Mouse (Mus musculus) hindbrain, postnatal 0 days (tissue): ENCODE measurements at regions not wholly inside any gene's neighbourhood (a gene's known extent, or its start where the extent isn't known, plus 50 kb on each side); places are given as distances from the start of the nearest gene placed in this dataset.
"Not testable (repeated sequence)": the region's sequence is repeated elsewhere in the genome, so short reads cannot be mapped to it uniquely, and the experiment has no call there.

Experiments
- ATAC-seq: fragments of 200-750 bp; cut with Nextera tagmentation; 2 replicates; pipeline ENCODE4 v1.8.0; 2017; ENCODE audit warnings: mild to moderate bottlenecking, moderate TSS enrichment, moderate library complexity
- DNase-seq: peaks from one replicate; pipeline ENCODE4 v3.0.0-alpha.2; 2015; ENCODE audit warnings: low spot score
- H3K27ac ChIP-seq: fragments of 300-500 bp; sonication (generic); 2 replicates; pipeline ENCODE4 v1.5.1; 2014; ENCODE audit warnings: mild to moderate bottlenecking
- H3K27me3 ChIP-seq: fragments of 300-500 bp; sonication (generic); 2 replicates; pipeline ENCODE4 v1.6.1; 2014; ENCODE audit warnings: low read length, mixed read lengths; ENCODE audit not compliant: insufficient read depth
- H3K36me3 ChIP-seq: fragments of 300-500 bp; sonication (generic); 2 replicates; pipeline ENCODE4 v1.6.1; 2014; ENCODE audit warnings: low read length, mixed read lengths; ENCODE audit not compliant: insufficient read depth
- H3K4me1 ChIP-seq: fragments of 300-500 bp; sonication (generic); 2 replicates; pipeline ENCODE4 v1.6.1; 2014; ENCODE audit warnings: antibody characterized with exemption, low read length, mixed read lengths; ENCODE audit not compliant: insufficient read depth
- H3K4me2 ChIP-seq: fragments of 300-500 bp; sonication (generic); 2 replicates; pipeline ENCODE4 v1.6.1; 2014; ENCODE audit warnings: low read depth, mild to moderate bottlenecking, low read length, moderate library complexity, mixed read lengths
- H3K4me3 ChIP-seq: fragments of 300-500 bp; sonication (generic); 2 replicates; pipeline ENCODE4 v1.5.1; 2014; ENCODE audit warnings: low read length
- H3K9ac ChIP-seq: fragments of 300-500 bp; sonication (generic); replicated peaks from 2 replicates; pipeline ENCODE4 v1.6.1; 2014; ENCODE audit warnings: mild to moderate bottlenecking, low read length, moderate library complexity, mixed read lengths
- H3K9me3 ChIP-seq: fragments of 300-500 bp; sonication (generic); 2 replicates; pipeline ENCODE4 v1.6.1; 2016; ENCODE audit warnings: low read length, mixed read lengths
- WGBS: fragments of 180-500 bp; shearing (Covaris S2); extraction: QIAGEN DNeasy Blood & Tissue Kit; methylation state at CpG from one replicate; pipeline ENCODE4 v1.1.7; 2014; 5-methylcytosine and 5-hydroxymethylcytosine counted together

DNA sequence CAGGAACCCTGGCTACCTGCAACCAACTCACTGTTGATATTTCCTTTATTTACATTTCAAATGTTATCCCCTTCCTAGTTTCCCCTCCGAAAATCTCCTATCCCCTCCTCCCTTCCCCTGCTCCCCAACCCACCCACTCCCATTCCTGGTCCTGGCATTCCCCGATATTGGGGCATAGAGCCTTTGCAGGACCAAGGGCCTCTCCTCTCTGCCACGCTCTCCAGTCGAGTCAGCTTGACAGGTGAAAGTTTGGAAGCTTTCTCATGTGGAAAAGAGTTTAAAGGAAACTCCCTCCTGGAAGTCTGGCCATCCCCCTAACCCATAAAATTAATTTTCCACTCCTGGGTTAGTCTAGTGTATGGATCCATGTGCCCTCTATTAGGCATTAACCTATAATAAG, 229.9 kb downstream of the Samd9l start:
- ATAC-seq, H3K9me3 ChIP-seq, DNase-seq, H3K4me3 ChIP-seq, H3K27me3 ChIP-seq, H3K36me3 ChIP-seq, H3K4me1 ChIP-seq, H3K27ac ChIP-seq, H3K9ac ChIP-seq, H3K4me2 ChIP-seq: not testable (repeated sequence)
- 64% methylated on average over 2 of the region's 4 CpGs for WGBS

DNA sequence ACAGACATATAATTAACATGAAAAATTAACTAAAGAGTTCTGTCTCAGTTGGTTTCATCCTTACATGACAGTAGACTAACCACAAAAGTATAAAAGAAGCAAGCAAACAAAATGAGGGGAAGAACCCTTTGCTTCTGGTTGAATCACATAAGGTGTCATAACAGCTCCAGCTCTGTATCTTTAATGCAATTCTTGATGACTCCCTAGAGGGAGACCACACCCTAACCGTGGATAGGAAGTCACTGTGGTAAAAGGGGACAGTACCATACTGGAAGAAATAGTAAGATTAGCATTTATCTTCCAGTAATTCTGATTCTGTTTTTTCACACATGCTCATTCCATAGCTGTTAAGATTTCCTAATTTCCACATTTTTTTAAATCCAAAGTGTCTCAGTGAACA, 233.2 kb downstream of the Samd9l start:
- DNase-seq, H3K9me3 ChIP-seq, H3K9ac ChIP-seq, H3K27ac ChIP-seq, H3K27me3 ChIP-seq, H3K4me2 ChIP-seq, ATAC-seq, H3K36me3 ChIP-seq, H3K4me1 ChIP-seq, H3K4me3 ChIP-seq: not testable (repeated sequence)
- 20% methylated on average over 1 of the region's 1 CpGs for WGBS

DNA sequence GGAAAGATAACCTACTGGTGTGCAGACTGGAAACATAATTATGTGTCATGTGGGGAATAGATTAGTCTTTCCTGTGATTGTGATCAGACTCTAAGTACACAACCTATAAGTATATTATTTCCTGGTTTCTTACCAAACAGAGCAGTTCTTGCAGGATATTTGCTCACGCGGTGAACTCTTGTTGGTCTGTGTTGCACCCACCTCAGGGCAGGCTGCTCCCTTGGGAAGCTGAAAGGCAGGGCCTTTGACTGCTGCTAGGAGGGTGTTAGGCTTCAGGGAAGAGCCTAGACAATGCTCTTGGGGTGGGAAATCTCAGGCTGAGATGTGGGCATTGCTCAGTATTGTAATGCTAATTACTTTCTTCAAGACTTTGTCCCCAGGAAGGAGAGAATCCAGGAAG, 247.5 kb downstream of the Samd9l start:
- not testable (repeated sequence) for ATAC-seq, H3K27ac ChIP-seq, H3K4me1 ChIP-seq, H3K27me3 ChIP-seq, H3K9me3 ChIP-seq, H3K4me2 ChIP-seq, H3K9ac ChIP-seq, H3K36me3 ChIP-seq, DNase-seq, H3K4me3 ChIP-seq
- 35% methylated on average over 2 of the region's 2 CpGs for whole genome bisulfite sequencing

DNA sequence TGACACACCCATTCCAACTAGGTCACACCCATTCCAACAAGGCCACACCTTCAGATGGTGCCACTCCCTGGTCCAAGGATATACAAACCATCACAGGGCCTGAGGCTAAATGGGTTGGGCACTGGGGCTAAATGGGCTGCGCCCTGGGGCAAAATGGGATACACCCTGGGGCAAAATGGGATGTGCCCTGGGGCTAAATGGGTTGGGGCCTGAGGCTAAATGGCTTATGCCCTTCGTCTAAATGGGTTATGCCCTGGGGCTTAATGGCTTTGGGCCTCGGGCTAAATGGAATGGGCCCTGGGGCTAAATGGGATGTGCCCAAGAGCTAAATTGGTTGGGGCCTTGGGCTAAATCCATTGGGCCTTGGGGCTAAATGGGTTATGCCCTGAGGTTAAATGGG, 261.5 kb downstream of the Samd9l start:
- not testable (repeated sequence) for H3K27me3 ChIP-seq, DNase-seq, H3K4me1 ChIP-seq, H3K36me3 ChIP-seq, ATAC-seq, H3K9ac ChIP-seq, H3K4me3 ChIP-seq, H3K9me3 ChIP-seq, H3K27ac ChIP-seq, H3K4me2 ChIP-seq
- 79% methylated on average over 3 of the region's 3 CpGs for WGBS

DNA sequence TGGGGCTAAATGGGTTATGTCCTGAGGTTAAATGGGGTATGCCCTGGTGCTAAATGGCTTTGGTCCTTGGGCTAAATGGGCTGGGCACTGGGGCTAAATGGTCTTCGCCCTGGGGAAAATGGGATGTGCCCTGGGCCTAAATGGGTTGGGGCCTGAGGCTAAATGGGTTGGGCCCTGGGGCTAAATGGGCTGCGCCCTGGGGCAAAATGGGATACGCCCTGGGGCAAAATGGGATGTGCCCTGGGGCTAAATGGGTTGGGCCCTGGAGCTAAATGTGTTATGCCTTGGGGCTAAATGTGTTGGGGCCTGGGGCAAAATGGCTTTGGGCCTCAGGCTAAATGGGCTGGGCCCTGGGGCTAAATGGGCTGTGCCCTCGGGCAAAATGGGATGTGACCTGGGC, 265.6 kb downstream of the Samd9l start:
- ATAC-seq, H3K9ac ChIP-seq, H3K4me1 ChIP-seq, H3K27ac ChIP-seq, H3K4me2 ChIP-seq, DNase-seq, H3K4me3 ChIP-seq, H3K9me3 ChIP-seq, H3K27me3 ChIP-seq, H3K36me3 ChIP-seq: not testable (repeated sequence)
- 78% methylated on average over 4 of the region's 4 CpGs for WGBS

DNA sequence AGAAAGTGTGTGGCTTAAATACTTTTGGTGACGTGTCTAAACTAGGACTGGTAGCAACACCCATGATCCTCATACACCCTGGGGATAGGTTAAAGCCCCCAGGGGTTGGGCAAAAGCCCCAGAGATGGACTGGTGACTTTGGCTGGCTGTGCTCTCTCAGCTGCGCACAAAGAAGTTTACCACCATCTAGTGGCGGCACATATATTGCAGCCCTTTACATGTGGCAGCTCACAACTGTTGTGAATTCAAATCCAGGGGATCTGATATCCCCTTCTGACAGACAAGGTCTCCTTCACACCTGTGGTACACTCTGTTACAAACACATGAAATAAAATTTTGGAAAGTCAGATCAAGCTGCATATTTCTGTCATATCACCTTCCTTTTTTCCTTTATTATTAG, 283.1 kb downstream of the Samd9l start:
- ATAC-seq, H3K9me3 ChIP-seq, H3K4me2 ChIP-seq, H3K4me3 ChIP-seq, H3K27me3 ChIP-seq, DNase-seq, H3K4me1 ChIP-seq, H3K36me3 ChIP-seq, H3K27ac ChIP-seq, H3K9ac ChIP-seq: not testable (repeated sequence)
- WGBS = 22% methylated on average over 1 of the region's 3 CpGs
